Mouse (Mus musculus): ENCODE measurements at regions not wholly inside any gene's neighbourhood (a gene's known extent, or its start where the extent isn't known, plus 50 kb on each side); places are given as distances from the start of the nearest gene placed in this dataset.

DNA sequence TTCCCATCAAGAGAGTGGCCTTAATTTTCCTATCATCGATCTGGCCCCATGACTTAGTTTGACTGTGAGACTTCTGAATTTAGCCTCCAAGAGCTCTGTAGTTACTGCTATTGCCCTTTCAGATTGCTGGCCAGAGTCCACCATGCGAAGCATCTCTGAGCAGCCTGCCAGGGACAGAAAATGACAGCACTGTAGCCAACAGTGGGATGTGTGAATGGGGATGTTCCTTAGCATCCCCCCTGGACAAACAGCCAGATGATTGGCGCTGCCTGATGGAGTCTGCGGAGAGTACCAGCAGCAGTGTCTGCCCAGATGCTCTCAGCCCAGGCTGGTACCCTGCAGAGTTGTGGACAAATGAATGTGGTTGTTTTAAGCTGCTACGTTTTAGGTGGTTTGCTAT, 96.6 kb downstream of the 4931417E11Rik start:
- TF ChIP-seq POLR2A (IDR thresholded peaks at IDR 0.05; ENCODE audit: control insufficient read depth, low read depth, low read length): no peak
- TF ChIP-seq CTCF (IDR thresholded peaks at IDR 0.05; ENCODE audit: control insufficient read depth, insufficient read depth, insufficient replicate concordance, low read depth, low read length): no peak
